Mouse (Mus musculus): ENCODE results near the gene Gm28038. TPM values are rescaled to one million over a fixed set of nuclear protein-coding genes. Genes with fewer than 3 reads are reported as not detected.

The Gm28038 gene
- polyA plus RNA-seq (2012), result not detected in 2 replicates

DNA sequence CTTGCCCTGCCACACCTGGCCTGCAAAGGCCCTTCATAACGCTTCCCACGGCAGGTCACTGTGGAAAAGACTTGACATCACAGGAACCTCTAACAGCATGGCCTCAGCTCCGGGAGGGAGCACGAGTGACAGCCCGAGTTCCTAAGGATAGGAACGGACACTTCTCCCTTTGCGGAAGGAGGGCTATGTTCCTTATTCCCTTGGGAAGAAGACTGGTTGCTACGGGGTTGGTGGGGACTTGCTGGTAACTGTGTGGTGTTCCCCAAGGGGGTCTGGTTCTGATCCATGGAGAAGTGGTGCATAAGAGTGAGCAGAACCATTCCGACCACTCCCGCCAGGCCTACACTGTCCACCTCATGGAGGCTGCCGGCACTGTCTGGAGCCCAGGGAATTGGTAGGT lies at the start of gene Gm28038:
Gene Gm28038, plus strand, starts transcription at position 301 of the 400 bp plus-strand sequence.
- TF ChIP-seq GATA1 (IDR thresholded peaks at IDR 0.05; ENCODE audit: low read length), result no peak

DNA sequence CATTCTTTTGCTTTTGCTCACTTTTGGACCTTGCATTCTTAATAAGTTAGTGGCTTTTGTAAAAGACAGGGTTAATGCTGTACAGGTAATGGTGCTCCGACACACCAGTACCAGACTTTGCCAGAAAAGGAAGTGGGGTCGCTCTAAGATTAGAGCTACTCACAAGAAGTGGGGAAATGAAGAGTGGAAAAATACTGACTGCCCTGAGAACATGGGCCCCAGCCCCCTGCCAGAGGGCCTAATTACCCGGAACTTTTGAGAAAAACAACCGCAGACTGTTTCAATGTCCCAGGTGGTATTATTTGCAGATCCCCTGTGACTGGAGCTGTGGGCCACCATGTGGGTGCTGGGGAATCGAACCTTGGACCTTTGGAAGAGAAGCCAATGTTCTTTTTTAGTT lies 45.2 kb upstream of the Gm28038 start:
- TF ChIP-seq GATA1 (IDR thresholded peaks at IDR 0.05; ENCODE audit: low read length), result no peak

DNA sequence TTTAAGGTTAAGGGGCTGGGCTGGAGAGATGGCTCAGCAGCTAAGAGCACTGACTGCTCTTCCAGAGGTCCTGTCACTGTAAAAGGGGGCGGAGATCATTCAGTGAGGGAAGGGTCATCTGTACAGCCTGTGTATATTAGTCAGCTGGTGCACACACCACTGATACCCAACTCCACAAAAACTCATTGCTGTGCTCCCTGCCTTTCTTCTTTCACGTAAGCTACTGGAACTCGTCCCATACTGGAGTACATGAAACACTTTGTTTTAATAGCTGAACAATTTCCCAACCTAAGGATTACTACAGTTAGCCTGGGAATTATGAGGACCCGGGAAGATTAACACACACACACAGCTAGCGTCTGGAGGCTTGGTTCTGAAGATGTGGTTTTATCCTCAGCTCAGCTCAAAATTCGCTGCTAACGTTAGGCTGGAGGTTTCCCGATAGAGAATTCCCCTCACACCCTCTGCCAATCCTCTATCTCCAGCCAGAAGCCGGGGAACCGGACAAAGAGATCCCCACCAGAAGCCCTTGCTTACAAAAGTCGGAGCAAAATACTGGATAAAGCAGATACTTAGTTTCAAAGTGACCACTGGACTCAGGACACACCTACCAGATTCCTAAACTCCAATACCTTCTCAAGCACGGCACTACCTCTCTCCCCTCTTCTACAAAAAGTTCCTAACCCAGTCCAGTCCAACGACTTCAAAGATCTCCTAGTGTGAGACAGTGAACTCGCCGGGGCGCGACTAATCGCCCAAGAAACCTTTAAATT lies 44.2 kb upstream of the Gm28038 start:
- TF ChIP-seq GATA1 (IDR thresholded peaks at IDR 0.05; ENCODE audit: low read length), result no peak

DNA sequence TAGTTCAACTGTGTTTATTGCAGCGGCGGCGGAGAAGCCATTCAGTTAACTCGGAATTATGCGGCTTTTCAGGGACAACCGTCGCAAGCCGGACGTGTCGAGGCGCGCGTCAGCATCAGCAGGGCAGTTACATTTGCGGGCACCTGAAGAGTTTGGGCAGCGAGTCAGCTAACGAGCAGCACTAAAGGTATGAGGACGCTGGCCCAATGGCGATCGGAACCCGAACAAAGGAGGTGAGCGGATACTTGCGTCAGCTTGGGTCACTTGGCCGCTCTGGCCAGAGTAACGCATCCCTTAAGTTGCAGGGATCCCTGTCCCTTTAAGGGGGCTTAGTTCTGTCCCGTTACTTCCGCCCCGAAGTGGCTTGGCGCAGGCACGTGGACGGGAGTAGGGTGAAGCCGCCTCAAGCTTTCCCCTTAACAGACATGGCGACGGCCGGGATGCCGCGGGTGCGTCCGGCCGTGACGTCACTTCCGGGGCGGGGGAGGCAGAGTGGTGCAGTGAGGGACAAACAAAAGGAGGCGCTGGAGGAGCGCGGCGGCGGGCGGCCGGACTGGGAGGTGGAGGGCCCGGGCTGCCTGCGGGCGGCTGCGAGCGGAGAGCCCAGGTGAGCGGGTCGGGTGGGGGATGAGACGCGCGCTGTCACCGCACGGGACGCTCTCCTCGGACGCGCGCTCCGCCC lies 43.5 kb upstream of the Gm28038 start, which contains the start of gene Lrrc8a:
Gene Lrrc8a, plus strand, starts transcription at position 517 of the 682 bp plus-strand sequence.
- no peak for TF ChIP-seq GATA1 (IDR thresholded peaks at IDR 0.05; ENCODE audit: low read length)

DNA sequence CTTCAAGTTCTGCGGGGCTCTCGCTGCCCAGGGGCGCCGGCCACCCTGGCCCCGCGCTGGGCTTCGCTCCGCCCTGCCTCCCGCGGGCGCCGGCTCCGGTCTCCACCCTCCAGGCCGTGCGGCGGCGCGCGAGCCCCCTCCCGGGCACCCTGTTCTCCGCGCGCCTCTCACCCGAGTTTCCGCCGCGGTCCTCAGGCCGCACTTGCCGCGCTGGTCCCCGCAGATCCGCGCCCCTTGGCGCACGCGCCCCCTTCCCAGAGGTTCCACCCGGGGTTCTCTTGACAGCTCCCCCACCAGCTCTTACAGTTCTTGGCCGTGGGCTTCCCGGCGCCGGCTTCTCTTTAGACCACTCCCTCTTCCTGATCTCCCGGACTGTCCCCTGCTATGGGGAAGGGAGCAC lies 43.0 kb upstream of the Gm28038 start:
- TF ChIP-seq GATA1 (IDR thresholded peaks at IDR 0.05; ENCODE audit: low read length), result no peak

DNA sequence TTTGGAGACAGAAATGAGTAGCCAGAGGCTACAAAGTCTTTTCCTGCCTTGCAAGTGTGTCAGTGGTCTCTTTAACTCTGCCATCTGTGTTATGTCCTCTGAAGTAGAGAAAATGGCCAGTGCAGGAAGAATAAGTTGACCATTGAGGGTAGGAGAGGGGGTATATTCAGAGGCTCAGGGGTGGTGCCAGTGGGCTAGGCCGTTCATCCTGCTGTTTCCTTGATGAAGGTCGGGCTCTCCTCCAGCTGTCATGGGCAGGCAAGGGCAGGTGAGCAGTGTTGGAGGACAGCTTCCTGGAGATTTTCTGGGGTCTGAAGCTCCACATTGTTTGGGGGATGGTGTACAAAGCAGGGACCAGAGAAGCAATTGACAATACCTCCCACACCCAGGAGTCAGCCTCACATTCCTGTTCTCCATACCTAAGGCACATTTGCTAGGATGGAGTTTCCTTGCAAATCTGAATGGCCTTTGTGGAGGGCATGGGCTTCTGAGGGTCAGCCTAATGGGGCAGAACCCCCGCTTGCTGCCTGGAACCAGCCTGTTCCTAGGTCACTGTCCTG lies 41.9 kb upstream of the Gm28038 start:
- TF ChIP-seq GATA1 (IDR thresholded peaks at IDR 0.05; ENCODE audit: low read length), result no peak

DNA sequence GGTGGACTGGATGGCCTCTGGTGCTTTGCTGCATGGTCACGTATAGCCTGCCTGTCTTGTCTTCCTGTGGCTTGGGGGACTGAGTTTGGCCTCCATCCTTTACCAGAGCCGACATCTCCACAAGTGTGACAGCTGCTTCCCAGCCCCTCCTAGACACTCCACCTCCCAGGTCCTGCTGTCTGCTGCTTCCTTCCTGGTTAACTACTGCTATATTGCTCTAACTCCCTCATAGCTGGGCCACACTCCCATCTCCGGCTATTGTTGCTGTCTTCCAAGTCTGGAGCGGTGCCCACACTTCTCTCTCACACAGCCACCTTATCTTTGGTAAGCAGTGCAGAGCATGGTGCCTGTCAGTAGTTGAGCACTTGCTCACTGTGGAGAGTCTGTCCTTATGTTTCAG lies 41.1 kb upstream of the Gm28038 start:
- TF ChIP-seq GATA1 (IDR thresholded peaks at IDR 0.05; ENCODE audit: low read length), result no peak

DNA sequence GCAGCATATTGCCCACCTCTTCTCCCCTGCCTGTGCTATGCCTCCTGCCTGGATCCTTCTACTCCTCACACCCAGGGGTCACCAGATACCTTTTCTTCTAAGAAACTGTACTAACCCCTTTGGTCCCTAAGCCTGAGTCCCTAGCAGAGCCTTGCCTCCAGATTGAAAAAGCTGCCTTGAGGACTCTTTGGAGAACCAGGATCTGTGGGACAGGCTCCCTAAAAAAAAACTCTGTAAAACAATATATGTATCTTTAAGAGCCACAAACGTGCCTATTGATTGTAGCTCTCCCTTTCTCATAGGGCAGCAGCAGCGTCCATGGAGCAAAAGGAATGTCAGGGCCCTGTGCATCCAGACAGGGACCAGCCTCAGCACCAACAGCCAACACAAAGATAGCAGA lies 40.6 kb upstream of the Gm28038 start, which contains the start of gene Gm28035:
Gene Gm28035, plus strand, starts transcription at position 301 of the 400 bp plus-strand sequence.
- no peak for TF ChIP-seq GATA1 (IDR thresholded peaks at IDR 0.05; ENCODE audit: low read length)

DNA sequence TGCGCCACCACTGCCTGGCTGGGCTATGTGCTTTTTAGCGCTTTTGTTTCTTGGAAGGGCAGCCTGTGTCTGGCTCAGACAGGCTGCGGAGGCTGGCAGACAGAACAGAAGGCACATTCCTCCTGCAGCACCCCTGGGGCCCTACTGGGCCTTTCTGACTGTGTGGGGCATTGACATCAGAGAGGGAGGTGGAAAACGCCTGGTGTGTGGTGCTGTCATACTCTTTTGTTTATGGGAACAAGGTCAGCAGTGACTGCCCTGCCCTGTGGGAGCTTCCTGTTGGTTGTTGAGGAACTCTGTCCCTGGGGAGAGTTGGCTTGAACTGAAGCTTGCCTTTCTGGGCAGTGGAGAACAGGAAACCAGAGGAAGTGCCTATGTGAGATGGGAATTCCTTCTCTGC lies 38.3 kb upstream of the Gm28038 start:
- no peak for TF ChIP-seq GATA1 (IDR thresholded peaks at IDR 0.05; ENCODE audit: low read length)

DNA sequence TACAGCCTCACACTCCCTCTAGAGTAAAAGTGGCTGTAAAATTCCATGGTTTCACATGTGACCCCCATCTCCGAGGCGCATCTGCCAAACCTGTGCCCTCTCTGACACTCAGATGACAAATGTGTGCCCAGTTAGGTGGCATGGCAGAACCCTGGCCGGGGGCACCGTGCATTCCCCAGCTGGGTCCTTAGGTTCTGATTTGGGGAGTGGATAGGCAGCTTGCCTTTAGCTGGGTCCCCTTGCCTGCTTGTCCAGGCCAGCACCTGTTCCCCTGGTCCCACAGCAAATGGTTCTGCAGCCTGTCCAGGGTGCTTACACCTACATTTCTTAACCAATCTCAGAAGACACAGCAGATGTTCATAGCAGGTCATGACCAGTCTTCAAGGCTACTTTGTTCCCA lies 37.5 kb upstream of the Gm28038 start:
- TF ChIP-seq GATA1 (IDR thresholded peaks at IDR 0.05; ENCODE audit: low read length), result no peak

DNA sequence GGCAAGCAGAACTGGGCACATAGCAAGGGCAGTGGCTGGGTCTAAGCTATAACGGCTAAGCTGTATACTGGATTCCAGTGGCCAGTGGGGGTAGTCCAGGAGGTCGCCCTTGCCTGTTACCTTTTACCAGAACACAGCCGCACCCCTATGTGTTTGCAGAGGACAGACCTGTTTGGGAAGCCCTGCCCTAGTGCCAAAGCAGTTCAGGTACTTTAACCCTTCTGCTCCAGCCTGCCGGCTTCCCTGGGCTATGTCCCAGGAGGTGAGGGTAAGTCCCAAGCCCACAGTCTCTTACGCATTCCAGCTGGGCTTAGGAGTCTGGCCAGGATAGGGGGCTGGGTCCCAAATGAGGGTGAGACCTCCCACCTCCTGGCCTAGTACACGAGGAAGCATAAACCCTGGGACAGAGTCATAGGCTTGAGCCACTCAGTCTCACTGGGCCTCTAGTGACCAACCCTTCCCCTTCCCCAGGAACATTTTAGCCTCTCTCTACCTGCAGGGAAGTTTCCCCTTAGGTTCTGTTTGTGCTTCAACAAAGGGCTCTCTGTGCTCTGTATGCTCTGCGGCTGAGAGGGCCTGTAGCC lies 36.2 kb upstream of the Gm28038 start:
- no peak for TF ChIP-seq GATA1 (IDR thresholded peaks at IDR 0.05; ENCODE audit: low read length)

DNA sequence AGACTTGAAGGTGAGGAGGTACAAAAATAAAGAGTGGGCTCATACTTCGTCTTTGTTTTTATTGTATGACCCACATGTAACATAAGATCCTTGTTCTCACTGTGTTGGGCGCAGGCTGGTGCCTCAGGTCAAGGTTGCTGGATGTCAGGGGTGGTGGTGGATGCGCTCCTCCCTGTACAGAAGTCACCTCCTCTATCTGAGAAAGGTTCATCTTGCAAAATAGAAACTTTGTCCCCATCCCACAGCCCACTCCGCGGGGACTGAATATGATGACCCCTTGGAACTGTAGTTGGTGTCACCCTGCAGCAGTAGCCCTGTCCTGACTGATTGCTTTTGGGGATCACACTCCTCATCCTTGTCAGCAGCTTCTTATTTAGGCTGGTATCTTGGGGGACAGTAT lies 33.8 kb upstream of the Gm28038 start:
- TF ChIP-seq GATA1 (IDR thresholded peaks at IDR 0.05; ENCODE audit: low read length), result no peak

DNA sequence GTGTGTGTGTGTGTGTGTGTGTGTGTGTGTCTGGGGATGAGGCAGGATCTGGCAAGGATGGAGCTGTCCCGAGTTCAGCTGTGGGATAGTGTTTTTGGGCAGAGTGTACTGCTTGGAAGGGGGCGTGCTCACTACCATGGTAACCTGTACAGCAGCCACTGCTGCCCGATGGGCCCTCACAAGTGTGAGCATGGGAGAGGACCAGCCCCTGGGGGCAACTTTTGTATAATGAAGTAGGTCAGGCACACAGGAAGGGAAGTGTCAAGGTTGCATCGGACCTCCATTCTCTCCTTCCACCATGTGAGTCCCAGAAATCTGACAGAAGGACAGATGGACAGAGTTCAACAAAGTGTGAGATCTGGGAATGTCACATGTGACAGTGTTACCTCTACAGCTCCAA lies 33.2 kb upstream of the Gm28038 start:
- no peak for TF ChIP-seq GATA1 (IDR thresholded peaks at IDR 0.05; ENCODE audit: low read length)

DNA sequence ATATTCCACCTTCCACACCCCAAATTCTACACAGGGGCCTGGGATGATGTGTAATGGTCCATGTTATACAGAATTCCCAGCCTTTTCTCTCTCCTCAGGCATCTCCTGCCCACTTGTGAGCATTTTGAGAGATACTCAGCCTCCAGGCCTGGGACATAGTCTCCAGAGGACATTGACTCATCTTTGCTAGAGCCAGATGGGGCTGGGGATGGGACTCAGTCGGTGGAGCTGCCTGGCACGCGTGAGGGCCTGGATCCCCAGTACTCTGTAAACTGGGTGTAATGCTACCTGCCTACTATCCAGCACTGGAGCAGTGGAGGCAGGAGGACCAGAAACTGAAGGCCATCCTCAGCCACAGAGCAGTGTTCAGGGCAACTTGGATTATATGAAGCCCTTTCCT lies 31.7 kb upstream of the Gm28038 start:
- no peak for TF ChIP-seq GATA1 (IDR thresholded peaks at IDR 0.05; ENCODE audit: low read length)

DNA sequence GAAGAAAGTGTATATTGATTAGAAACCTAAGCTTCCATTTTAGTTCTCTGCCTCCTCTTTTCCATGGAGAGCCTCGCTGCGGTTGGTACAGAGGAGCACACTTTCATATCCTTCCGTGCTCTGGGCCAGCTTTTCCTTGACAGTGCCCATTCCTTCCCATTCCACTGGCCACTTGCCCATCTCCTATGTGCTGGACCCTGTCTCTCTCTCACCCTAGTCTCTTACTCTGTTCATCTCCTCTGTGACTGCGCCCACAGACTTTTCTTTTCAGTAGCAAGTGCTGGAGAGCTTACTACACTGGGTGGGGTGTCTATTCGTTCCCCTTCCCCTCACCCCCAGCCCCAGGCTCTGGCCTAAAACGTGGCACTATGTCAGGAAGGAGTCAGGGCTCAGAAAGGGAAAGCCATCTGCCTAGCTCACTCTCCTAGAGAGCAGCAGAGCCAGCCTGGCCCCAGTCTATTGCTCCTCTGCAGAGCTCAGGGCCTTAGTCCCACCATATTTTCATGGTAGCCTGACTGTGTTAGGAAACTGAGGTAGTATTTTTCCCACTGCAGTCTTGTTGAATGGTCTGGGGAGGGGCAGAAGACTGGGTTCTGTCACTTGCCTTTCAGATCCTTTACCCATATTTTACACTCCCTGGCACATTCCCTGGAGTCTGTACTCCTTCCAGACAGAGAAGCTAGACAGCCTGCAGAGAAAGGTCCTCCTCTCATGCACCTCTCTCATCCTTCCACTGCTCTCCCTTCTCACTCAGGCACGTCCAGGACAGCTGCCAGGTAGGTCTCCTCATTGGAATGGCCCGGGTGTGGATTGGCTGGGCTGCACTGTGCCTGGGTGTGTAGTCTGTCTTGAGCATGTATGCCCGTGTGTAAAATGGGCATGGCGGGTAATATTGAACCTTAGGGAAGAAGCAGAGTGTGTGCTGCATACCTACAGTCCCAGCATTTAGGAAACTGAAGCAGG lies 30.4 kb upstream of the Gm28038 start:
- TF ChIP-seq GATA1 (IDR thresholded peaks at IDR 0.05; ENCODE audit: low read length), result no peak
